ENCODE assay signal across 27 mouse cellular contexts in the genomic region with DNA sequence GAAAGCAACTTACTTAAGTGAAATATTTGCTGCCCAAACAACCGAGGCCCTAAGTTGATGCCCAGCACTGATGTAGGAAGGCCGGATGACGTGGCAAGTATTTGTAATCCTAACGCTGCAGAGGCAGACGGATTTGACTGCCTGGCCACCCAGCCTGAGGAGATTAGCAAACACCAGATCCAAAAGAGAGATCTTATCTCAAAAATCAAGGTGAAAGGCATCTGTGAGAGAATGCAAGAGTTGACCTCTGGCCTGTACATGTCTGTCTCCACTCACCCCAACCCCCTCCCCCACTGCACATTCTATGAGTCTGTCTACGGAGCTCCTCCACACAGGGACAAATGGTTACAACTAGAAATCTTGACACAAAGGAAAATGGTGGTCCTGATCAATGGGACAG. TPM values are rescaled to one million over a fixed set of nuclear protein-coding genes. Genes with fewer than 3 reads are reported as not detected.
DNase-seq lines count a peak whose midpoint lies in the region; ATAC-seq and TF ChIP-seq lines count a peak whose summit lies in the region.
"Had no signal": no experiment of that assay in that cellular context is flagged by ENCODE, and none has a peak within 500 bp of the region (broad histone marks: within the 10 kb centered on the region; RNA-seq: fewer than 3 reads in every experiment).

No protein-coding gene starts in this region.

- peak; percentile 33 for DNase-seq in embryo, embryonic 10.5 days (ENCODE audit: low spot score)
- DNase-seq in embryo, embryonic 11 days: no peak
- peak; percentile 34 for DNase-seq in adipocyte (ENCODE audit: low spot score)
- DNase-seq in liver, adult 2 months (ENCODE audit: extremely low read depth, low read depth, low spot score): peak; percentile 86
- DNase-seq in urinary bladder, postnatal 10 days (ENCODE audit: low spot score): no peak
- DNase-seq: cerebellum, adult 8-10 months; cerebellum, postnatal 25 days; gastrocnemius, postnatal 25 days; heart, adult 11 months; kidney, adult 8-10 months; kidney, postnatal 10 days; layer of hippocampus, postnatal 36 days; left cerebral cortex, postnatal 4 days; lung, postnatal 4 days; midbrain, embryonic 14.5 days; right cerebral cortex, adult 18-20 months; right cerebral cortex, postnatal 4 days; thymus, adult 2 months; thymus, postnatal 36 days had no signal

- TF ChIP-seq CTCF in liver, adult 2 months (IDR thresholded peaks at IDR 0.05; ENCODE audit: low read depth, low read length): no peak

- no peak for TF ChIP-seq POLR2A in liver, adult 2 months (IDR thresholded peaks at IDR 0.05; ENCODE audit: extremely low read depth, insufficient read depth, low read length)

- peak; percentile 82 for ATAC-seq in liver, embryonic 16.5 days (ENCODE audit: low read depth)
- no peak for ATAC-seq in erythroid progenitor cell, adult 5-6 weeks (replicated peaks; ENCODE audit: low FRiP score, poor library complexity, severe bottlenecking)
- ATAC-seq: hindbrain, postnatal 0 days; intestine, embryonic 16.5 days had no signal

- no peaks in the 10 kb centered on the region for H3K79me2 ChIP-seq in liver, adult 2 months (ENCODE audit: control insufficient read depth, insufficient read depth, low read length)

- no peak overlapping the region for H3K4me3 ChIP-seq in liver, adult 2 months (ENCODE audit: insufficient read depth, low read depth, low read length)
- no peak overlapping the region for H3K4me3 ChIP-seq in liver, embryonic 16.5 days (ENCODE audit: low read depth, low read length)
- H3K4me3 ChIP-seq: heart, embryonic 10.5 days; heart, embryonic 15.5 days; hindbrain, embryonic 12.5 days; megakaryocyte, embryonic 14.5 days had no signal

- WGBS in liver, adult 2 months: 20% methylated on average over 6 of the region's 6 CpGs
- 55% methylated on average over 6 of the region's 6 CpGs for WGBS in liver, embryonic 16.5 days (ENCODE audit: insufficient replicate concordance)

- H3K4me1 ChIP-seq in liver, adult 2 months (ENCODE audit: control insufficient read depth, insufficient read depth, low read length): peaks cover 22% of the 10 kb centered on the region
- no peaks in the 10 kb centered on the region for H3K4me1 ChIP-seq in liver, embryonic 16.5 days (ENCODE audit: control insufficient read depth, low read depth, low read length)
- H3K4me1 ChIP-seq: heart, embryonic 15.5 days; hindbrain, embryonic 12.5 days had no signal

- H3K9ac ChIP-seq in liver, adult 2 months (ENCODE audit: low read depth, low read length): no peak overlapping the region
- H3K9ac ChIP-seq in liver, embryonic 16.5 days (ENCODE audit: low read depth, low read length): no peak overlapping the region
- H3K9ac ChIP-seq: heart, embryonic 15.5 days; hindbrain, embryonic 12.5 days had no signal

- no peaks in the 10 kb centered on the region for H3K36me3 ChIP-seq in liver, adult 2 months (ENCODE audit: control insufficient read depth, insufficient read depth, low read length)
- H3K36me3 ChIP-seq in liver, embryonic 16.5 days (ENCODE audit: control insufficient read depth, insufficient read depth): no peaks in the 10 kb centered on the region
- H3K36me3 ChIP-seq: heart, embryonic 10.5 days; heart, embryonic 15.5 days; hindbrain, embryonic 12.5 days had no signal

- H3K4me2 ChIP-seq in liver, embryonic 16.5 days (ENCODE audit: low read depth, low read length): no peak overlapping the region
- H3K4me2 ChIP-seq: heart, embryonic 15.5 days; hindbrain, embryonic 12.5 days had no signal

- no peaks in the 10 kb centered on the region for H3K27me3 ChIP-seq in liver, adult 2 months (ENCODE audit: control insufficient read depth, insufficient read depth, low read length)
- H3K27me3 ChIP-seq in liver, embryonic 16.5 days (ENCODE audit: control insufficient read depth, insufficient read depth, low read depth, low read length): no peaks in the 10 kb centered on the region; the same call in 1 of the 2 replicates
- H3K27me3 ChIP-seq: heart, embryonic 15.5 days; hindbrain, embryonic 12.5 days had no signal

- peak overlapping the region; percentile 30; the same call in 1 of the 2 replicates for H3K27ac ChIP-seq in liver, adult 2 months (replicated peaks; ENCODE audit: insufficient read depth, low read depth, low read length)
- H3K27ac ChIP-seq in liver, embryonic 16.5 days (ENCODE audit: low read length): no peak overlapping the region
- H3K27ac ChIP-seq: heart, embryonic 10.5 days; heart, embryonic 15.5 days; hindbrain, embryonic 12.5 days; hindbrain, postnatal 0 days had no signal

- H3K9me3 ChIP-seq in liver, embryonic 16.5 days (replicated peaks; ENCODE audit: control insufficient read depth, low read length): no peaks in the 10 kb centered on the region
- H3K9me3 ChIP-seq: heart, embryonic 10.5 days; heart, embryonic 15.5 days; hindbrain, embryonic 12.5 days had no signal

RNA-seq across cellular contexts. Expression of a gene that starts 22.9 kb away (rescaled TPM):
- total RNA-seq in liver, adult 2 months (2014; rRNA removed): 63.5 and 68.6 TPM in 2 replicates
- polyA plus RNA-seq in liver, adult 2 months (2012; rRNA removed): 34.8 and 35.8 TPM in 2 replicates
- 30.8 and 32.3 TPM in 2 replicates for polyA plus RNA-seq in liver, embryonic 16.5 days (2015; fragmentation: Nextera tagmentation; extraction: Ambion mirVana)
- total RNA-seq in erythroid progenitor cell, adult 5-6 weeks (2015; ENCODE audit: low replicate concordance): 200 and 222 TPM in 2 replicates
- total RNA-seq in erythroid progenitor cell, adult 5-6 weeks (2017; ENCODE audit: low replicate concordance): 235 and 267 TPM in 2 replicates

Comparison
In these comparisons a context has a peak if more than half of its experiments do, and no peak if none do; other contexts are left out.
1. DNase-seq: peak in embryo, embryonic 10.5 days (single experiment), adipocyte (single experiment) and liver, adult 2 months (single experiment); none in embryo, embryonic 11 days (single experiment) and urinary bladder, postnatal 10 days (single experiment).